Mouse (Mus musculus) central nervous system, embryonic 18 days (tissue): ENCODE data around the gene Prg4. TPM values are rescaled to one million over a fixed set of nuclear protein-coding genes. Genes with fewer than 3 reads are reported as not detected.

ENCODE experiments used
- polyA plus RNA-seq: library from polyadenylated mRNA; depleted of rRNA; stranded (reverse); fragments of >200 nt; gene quantifications from 2 replicates; pipeline ENCODE4 v1.2.3, GENCODE M21; 2012; rRNA removed

Prg4 gene
- 0.39 and 0.74 TPM in 2 replicates for polyA plus RNA-seq

DNA sequence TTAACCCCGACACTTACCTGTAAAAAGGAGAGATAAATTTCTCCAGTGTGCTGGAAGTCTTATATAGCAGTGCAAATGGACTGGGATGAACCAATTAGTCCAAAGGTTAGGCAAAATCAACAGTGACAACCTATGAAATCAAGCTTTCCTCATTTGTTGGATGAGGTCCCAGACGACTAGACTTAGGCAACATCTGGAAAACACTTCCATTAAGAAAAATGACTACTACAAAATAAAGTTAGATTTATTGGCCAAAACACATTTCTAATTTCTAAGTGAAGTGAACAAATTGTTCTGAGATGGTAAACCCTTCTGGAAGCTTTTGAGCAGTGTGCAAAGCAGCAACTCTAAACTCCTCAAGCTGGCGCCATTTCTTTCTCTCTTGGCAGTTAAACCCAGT lies at the start of gene Prg4:
TSS of gene Prg4 (minus strand) at position 34 of the 400 bp plus-strand sequence.

Other genes with a start within 250 kb of the Prg4 start
- not detected in 2 replicates for gene Pdc, start 146.7 kb downstream of the Prg4 start, polyA plus RNA-seq
- 90.9 and 91.5 TPM in 2 replicates for gene Tpr, start 73.3 kb downstream of the Prg4 start, polyA plus RNA-seq
- 28.4 and 29.6 TPM in 2 replicates for gene Odr4, start 73.1 kb downstream of the Prg4 start, polyA plus RNA-seq